Mouse (Mus musculus): ENCODE measurements around the gene Thnsl2.

Gene Thnsl2

GRCm38 (mm10) chr6:71133559-71133958 is 10.7 kb downstream of the Thnsl2 start:
- no peak for DNase-seq (ENCODE audit: low read depth in 1 of 2, low spot score in 2 of 2)

GRCm38 (mm10) chr6:71131038-71131437 is 13.2 kb downstream of the Thnsl2 start:
- DNase-seq (ENCODE audit: low read depth in 1 of 2, low spot score in 2 of 2) = no peak

- DNase-seq (ENCODE audit: low read depth in 1 of 2, low spot score in 2 of 2) = no peak
These were observed 14.0 kb downstream of the Thnsl2 start for GRCm38 (mm10) chr6:71130269-71130668.

GRCm38 (mm10) chr6:71129071-71129470 is 15.2 kb downstream of the Thnsl2 start:
- no peak for DNase-seq (ENCODE audit: low read depth in 1 of 2, low spot score in 2 of 2)

- DNase-seq (ENCODE audit: low read depth in 1 of 2, low spot score in 2 of 2) = no peak
These were observed 17.9 kb downstream of the Thnsl2 start for GRCm38 (mm10) chr6:71126290-71126689.

- DNase-seq (ENCODE audit: low read depth in 1 of 2, low spot score in 2 of 2) = peak in 1 of 2 experiments; percentile 25
These were observed 19.0 kb downstream of the Thnsl2 start for GRCm38 (mm10) chr6:71125043-71125893.

GRCm38 (mm10) chr6:71119577-71120254 is 24.5 kb downstream of the Thnsl2 start:
- DNase-seq (ENCODE audit: low read depth in 1 of 2, low spot score in 2 of 2) = no peak

- DNase-seq (ENCODE audit: low read depth in 1 of 2, low spot score in 2 of 2) = no peak
These were observed 32.7 kb downstream of the Thnsl2 start for GRCm38 (mm10) chr6:71111419-71112113.

GRCm38 (mm10) chr6:71106170-71106945 is 37.9 kb downstream of the Thnsl2 start:
- no peak for DNase-seq (ENCODE audit: low read depth in 1 of 2, low spot score in 2 of 2)

GRCm38 (mm10) chr6:71096126-71096525 is 48.1 kb downstream of the Thnsl2 start:
- no peak for DNase-seq (ENCODE audit: low read depth in 1 of 2, low spot score in 2 of 2)

GRCm38 (mm10) chr6:71094693-71095092 is 49.5 kb downstream of the Thnsl2 start:
- DNase-seq (ENCODE audit: low read depth in 1 of 2, low spot score in 2 of 2) = no peak

- DNase-seq (ENCODE audit: low read depth in 1 of 2, low spot score in 2 of 2) = no peak
These were observed 50.6 kb downstream of the Thnsl2 start for GRCm38 (mm10) chr6:71093686-71094085.

GRCm38 (mm10) chr6:71090475-71090874 is 53.8 kb downstream of the Thnsl2 start:
- DNase-seq (ENCODE audit: low read depth in 1 of 2, low spot score in 2 of 2) = no peak

GRCm38 (mm10) chr6:71089735-71090134 is 54.5 kb downstream of the Thnsl2 start:
- DNase-seq (ENCODE audit: low read depth in 1 of 2, low spot score in 2 of 2) = no peak

GRCm38 (mm10) chr6:71088992-71089391 is 55.2 kb downstream of the Thnsl2 start:
- no peak for DNase-seq (ENCODE audit: low read depth in 1 of 2, low spot score in 2 of 2)

GRCm38 (mm10) chr6:71083441-71083840 is 60.8 kb downstream of the Thnsl2 start:
- no peak for DNase-seq (ENCODE audit: low read depth in 1 of 2, low spot score in 2 of 2)

- no peak for DNase-seq (ENCODE audit: low read depth in 1 of 2, low spot score in 2 of 2)
These were observed 62.2 kb downstream of the Thnsl2 start for GRCm38 (mm10) chr6:71082084-71082483.

- DNase-seq (ENCODE audit: low read depth in 1 of 2, low spot score in 2 of 2) = no peak
These were observed 63.0 kb downstream of the Thnsl2 start for GRCm38 (mm10) chr6:71081230-71081629.
